Mouse (Mus musculus): ENCODE data around the gene Myh9.
A peak's percentile ranks its signal among the peaks of the same experiment; 100 is the strongest.
"Not testable (repeated sequence)": the region's sequence is repeated elsewhere in the genome, so short reads cannot be mapped to it uniquely, and the experiment has no call there.

Gene Myh9

DNA sequence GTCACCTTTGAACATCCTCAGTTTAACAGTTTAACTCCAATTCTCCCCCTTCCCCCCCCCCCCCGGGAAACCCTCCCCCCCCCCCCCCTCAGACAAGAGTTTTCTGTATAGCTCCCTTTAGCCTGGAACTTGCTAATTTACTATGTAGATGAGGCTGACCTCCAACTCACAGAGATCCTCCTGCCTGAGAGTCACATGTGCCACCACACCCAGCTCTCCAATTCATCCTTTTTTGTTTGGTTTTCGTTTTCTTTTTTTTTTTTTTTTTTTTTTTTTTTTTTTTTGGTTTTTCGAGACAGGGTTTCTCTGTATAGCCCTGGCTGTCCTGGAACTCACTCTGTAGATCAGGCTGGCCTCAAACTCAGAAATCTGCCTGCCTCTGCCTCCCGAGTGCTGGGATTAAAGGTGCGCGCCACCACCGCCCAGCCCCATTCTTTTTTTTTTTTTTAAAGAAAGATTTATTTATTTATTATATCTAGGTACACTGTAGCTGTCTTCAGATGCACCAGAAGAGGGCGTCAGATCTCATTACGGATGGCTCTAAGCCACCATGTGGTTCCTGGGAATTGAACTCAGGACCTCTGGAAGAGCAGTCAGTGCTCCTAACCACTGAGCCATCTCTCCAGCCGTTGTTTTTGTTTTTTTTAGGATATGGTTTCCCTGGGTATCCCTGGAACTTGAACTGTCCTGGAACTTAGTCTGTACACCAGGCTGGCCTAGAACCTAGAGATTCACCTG, 25.4 kb upstream of the Myh9 start:
- not testable (repeated sequence) for DNase-seq

DNA sequence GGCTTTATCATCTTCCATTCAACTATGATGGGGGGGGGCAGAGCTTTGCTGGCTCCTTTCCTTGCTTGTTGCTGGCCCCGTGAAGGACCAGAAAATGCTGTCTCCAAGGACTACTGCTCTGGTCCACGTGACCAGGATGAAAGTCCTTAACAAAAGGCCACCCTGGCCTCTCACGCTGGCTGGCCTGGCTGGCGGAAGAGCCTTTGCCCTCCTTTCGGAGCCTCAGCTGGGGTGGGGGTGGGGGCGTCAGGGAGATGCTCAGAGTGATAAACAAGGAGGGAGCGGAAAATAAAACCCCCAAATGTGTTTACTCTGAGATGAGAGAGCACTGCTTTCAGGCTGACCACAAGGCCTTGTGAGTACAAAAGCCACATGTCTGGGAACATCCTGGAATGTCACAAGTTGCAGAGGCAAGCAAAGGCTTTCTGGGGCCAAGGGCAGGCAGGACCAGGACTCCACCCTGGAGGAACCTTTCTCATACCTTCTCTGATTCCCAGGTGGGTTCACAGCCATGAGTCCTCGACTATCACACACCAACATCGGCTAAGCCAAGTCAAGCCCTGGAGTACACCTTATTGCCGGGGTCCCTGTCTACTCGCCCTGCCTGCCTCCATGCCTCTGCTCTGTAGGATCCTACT, 24.7 kb upstream of the Myh9 start:
- DNase-seq, result no peak

DNA sequence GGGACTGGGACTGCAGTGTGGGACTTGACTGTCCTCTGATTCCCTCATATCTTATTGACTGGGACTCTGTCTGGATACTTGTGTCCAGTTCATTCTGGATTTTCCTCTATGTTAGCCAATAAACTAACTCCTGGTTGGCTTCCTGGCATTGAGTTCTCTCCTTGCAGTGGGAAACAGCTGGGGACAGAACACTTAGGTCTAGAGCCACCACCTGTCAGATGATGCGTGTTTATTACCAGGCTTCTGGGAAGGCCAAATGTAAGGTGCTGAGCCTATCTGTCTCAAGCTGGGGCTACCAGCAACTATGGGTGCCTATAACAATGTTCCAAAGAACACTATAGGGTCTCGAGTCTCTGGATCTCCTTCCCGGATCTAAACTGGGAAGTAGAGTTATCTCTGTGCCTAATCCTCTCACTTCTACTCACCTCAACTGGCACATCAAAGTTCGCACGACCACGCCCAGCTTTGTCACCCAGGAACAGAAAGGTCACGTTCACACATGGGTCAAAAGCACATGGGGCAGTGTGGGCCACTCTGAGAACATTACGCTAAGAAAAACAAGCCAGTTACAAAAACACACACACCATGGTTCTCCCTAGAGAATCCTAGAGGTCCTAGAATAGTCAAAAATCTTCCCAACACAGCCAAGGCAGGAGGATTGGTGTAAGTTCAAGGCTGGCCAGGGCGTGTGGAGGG, 22.2 kb upstream of the Myh9 start:
- DNase-seq, result no peak

DNA sequence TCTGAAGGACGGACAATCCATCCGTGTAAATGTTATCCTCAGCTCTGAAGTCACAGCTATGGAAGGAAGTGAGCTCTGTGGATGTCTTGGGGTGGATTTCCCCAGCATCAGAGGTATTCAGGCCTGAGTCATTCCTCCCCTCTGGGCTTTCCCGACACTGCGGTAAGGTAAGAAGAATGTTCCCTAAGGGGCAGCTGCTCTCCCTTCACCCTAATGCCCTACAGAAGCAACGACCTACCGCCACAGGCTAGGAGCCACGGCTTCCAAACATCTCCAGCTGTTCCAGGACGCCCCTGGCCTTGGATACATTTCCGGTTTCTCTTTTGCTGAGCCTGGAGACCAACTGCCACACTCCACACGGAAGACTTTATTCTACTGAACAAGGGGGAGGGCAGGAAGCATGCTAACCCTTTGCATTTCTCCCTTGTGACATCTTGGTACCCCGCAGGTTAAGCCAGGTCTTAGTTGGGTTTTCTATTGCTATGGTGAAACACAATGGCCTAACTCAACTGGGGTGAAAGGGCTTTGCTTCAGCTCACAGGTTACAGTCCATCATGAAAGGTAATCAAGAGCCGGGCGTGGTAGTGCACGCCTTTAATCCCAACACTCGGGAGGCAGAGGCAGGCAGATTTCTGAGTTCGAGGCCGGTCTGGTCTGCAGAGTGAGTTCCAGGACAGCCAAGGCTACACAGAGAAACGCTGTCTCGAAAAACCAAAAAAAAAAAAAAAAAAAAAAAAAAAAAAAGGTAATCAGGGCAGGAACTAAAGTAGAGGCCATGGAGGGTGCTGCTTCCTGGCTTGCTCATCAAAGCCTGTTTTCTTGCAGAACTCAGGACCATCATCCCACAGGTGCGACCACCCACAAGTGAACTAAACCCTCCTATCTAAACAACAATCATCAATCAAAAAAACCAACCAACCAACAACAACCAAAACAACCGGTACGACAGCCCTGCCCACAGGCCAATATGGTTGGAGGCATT, 21.3 kb upstream of the Myh9 start:
- no peak for DNase-seq

DNA sequence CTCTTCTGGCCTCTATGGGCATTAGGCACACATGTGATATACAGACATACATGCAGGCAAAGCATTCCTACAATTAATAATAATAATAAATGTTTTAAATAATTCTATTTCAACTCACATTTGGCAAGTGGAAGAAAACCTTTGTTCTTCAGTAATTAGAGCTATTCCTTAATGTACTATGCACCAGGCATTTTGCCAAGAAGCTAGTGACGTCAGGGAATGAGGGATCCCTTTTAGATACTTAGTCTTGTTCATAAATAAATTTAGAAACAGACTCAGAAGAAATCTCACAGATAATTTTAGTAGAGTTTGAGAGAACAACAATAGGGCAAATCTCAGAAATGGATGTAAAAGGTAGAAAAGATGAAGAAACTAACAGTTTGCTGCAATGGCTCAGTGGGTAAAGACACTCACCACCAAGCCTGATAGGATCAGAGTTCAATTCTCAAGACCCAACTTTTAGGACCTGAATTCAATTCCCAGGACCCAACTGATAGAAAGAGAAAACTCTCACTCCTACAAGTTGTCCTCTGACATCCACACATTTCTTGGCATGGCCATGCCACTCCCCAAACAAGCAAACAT, 18.2 kb upstream of the Myh9 start:
- no peak for DNase-seq

DNA sequence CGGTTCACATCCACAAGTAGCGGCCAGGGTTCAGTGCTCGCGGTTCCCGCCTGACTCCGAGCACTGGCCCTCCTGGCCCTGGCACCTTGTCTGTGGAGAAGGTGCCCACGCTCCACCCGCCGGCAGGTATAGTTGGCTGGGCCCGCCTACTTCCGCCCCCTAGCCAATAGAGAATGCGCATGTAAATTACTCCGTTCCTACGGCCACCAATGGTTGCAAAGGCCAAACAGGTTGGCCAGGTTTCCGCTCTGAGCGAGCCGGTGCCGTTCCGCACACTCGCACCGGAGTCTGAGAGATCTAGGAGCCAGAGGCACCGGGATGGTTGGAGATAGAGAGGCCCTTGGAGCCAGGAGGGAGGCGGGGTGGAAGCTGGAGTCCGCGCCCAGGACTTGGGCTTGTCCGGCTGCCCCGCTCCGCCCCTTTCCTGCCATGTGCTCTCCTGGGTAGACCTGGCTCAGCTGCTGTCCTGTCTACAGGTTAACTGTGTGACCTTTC, 15.7 kb upstream of the Myh9 start:
- peak; percentile 91 for DNase-seq

DNA sequence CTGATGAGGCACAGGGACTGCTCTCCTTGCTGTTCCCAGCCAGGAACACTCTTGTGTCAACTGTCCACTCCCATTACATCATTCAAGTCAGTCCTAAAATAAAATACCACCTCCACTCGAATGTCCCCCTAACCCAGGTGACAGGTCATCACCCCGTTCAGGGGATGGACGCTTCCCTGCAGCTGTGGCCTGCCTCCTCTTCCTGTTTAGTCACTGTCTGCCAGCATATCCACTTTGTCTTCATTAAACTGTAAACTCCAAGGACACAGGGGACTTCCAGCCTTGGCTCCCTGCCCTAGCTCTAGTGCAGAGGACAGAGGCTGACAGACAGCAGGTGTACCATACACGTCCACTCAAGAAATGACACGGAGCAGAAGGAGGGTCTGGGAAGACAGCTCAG, 14.6 kb upstream of the Myh9 start:
- peak; percentile 42 for DNase-seq

DNA sequence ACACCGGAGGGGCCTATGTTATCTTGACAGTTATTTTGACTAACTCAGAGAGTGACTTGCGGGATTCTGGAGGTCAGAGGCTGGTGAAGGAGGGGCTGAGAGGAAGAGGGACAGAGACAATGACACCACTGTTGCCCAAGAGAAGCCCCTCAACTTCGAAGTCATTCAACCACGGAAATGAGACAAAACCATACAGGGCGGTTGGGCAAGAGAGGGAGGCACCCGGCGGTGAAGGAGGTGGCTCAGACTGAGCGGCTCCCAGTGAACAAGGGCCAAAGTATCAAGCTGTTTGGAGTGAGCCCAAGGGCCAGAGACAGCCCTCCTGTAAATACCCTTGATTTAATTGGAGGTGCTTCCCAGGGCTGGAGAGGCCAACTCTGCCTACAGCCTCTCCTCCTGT, 13.3 kb upstream of the Myh9 start:
- DNase-seq, result no peak

DNA sequence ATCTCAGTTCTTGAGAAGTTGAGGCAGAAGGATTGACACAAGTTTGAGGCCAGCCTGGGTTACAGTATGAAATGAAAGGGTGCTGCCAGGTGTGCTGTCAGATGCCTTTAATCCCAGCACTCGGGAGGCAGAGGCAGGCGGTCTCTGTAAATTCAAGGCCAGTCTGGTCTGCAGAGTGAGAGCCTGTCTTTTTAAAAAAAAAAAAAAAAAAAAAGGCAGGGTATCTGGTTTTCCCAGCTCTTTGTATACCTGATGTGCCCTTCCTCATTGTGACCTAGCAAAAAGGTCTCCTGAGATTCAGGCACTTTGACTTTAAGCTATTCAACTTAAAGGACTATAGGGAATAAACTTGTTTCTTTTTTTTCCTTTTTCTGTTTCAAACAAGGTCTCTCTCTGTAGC, 10.0 kb upstream of the Myh9 start:
- DNase-seq, result no peak

DNA sequence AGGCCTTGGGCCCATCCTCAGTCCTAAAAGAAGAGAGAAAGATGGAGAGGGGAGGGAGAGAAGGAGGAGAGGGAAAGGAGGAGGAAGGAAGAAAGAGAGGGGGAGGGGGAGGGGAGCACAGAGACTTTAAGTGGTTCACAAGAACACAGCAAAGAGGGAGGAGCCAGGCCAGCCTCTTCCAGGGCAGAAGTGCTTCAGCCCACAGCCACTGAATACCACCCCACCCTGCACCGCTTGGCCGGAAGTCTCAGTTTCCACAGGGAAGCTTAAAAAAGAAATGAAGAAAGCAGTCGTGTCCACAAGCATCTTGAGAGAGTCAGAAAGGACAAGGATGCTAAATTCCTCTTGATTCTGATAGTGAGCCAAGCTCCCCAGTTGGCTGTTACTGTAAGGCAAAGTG, 9.2 kb upstream of the Myh9 start:
- DNase-seq, result no peak

DNA sequence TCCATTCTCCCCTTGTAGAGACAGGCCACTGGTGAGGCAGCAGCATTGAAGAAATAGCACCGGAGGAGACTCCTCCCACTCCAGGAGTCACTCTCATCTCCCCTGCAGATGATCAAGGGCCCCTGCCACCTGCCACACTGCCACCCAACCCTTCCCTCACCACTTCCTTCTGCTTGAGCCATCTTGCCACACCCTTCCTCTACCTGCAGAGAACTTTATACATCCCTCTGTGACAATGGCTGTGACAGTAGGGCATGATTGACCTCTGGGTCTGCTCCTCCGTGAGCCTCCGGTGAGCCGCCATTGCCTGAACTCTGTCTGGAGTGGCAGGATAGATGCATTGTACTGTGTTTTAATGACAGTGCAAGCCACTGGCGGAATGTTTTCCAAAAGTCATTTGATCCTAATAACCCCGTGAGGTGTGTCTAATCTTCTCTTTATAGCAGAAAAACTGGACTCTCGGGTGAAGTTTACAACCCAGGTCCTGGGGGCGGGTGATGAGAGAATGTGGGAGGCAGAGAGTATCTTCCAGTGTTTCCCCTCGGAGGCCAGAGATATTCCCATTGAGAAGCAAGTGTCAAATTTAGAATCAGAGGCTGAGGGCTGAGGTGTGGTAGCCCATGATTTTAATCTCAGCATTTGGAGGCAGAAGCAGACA, 7.7 kb upstream of the Myh9 start:
- DNase-seq, result no peak

DNA sequence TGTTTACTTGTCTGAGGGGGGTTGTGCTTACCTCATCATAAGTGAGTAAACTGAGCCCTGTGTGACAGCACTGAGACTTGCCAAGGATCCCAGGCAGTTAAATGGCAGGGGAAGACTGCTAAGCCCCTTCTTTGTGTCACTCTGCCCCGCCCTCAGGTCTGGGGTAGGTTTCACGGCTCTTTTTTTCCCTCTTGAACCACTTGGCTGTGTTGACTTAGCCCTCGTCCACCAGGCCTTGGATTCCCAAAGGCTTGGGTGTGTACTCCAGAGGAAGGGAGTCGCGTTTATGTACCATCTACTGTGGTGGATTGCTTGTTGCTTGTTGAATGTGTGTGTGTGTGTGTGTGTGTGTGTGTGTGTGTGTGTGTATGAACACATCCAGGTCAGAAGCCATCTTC, 7.1 kb upstream of the Myh9 start:
- no peak for DNase-seq

DNA sequence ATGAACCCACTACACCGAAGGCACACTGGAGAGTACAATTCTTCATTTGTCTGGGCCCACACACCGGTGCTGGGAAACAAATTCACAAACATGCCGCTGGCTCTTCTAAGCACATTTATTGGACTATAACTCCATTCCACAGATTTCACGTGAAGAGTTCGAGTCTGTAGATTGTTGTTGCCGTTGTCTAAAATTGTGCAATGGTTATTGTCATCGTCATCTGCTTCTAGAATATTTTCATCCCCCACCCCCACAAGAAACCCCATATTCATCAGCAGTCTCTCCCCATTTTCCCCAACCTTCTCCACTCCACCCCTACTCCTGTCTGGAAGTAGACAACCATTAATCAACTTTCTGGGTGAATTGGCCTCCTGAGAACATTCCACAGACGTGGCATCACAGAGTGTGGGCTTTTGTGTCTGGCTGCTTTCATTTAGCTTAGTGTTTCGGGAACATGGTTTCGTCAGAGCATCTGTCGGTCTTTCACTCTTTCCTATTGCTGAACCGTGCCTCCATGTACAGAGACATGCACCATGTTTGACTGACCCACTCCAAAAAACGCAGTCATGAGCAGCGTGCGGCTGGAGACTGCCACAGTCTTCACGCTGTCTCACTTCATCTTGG, 6.6 kb upstream of the Myh9 start:
- DNase-seq, result no peak

DNA sequence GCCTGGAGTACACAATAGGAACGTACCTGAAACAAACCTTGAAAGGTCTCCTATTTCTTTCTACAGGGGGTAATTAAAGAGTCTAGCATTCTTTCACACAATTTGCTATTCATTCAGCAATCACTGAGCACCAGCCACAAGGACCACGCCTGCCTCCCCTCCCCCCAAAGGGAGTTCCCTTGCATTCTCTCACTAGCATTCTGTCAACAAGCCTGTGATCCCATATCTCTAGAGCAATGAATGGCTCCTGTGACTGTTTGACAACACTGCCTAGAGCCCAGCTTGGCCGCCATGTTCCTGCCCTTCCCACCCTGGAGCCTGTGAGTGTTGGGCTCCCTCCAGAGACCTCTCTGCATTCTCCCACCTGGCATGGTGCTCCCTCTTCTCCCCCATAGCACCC, 5.9 kb upstream of the Myh9 start:
- DNase-seq, result no peak

DNA sequence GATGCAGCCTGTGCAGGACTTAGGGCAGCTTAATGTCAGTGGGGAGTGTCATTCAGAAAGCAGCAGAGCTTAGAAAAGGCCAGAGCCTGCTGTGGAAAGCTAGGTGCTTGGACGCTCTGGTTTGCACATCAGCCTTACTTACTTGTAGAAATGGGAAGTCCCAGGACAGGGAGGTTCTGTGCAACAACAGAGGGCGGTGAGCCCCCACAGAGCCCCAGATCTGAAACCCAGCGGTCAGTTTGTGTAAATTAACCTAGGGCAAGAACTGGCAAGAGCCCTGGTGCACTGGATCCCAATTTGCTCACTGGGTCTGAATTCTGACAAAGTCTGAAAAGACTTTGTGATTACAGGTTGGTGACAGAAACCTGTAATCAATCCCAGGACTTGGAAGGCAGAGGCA, 5.1 kb upstream of the Myh9 start:
- no peak for DNase-seq

DNA sequence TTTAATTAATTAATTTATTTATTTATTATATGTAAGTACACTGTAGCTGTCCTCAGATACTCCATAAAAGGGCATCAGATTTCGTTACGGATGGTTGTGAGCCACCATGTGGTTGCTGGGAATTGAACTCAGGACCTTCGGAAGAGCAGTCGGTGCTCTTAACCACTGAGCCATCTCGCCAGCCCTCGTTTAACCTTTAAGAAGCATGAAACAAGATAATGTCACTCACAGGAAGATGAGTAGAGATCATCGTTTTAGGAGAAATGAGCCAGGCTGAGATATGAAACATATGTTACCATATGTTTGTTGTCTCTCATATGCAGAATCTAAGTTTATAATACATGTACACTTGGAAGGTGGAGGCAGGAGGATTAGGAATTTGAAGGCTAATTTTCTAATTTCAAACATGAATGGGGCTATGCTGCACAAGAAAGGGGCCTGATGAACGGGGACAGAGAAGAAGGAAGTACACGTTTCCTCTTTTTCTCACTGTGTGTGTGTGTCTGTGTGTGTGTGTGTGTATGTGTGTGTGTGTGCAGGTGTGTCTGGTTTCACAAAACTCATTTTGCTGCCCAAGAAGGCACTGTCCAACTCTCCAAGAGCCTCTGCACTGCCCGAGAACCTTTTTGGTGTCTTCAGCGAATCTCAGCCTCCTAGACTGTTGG, 4.1 kb upstream of the Myh9 start:
- not testable (repeated sequence) for DNase-seq

DNA sequence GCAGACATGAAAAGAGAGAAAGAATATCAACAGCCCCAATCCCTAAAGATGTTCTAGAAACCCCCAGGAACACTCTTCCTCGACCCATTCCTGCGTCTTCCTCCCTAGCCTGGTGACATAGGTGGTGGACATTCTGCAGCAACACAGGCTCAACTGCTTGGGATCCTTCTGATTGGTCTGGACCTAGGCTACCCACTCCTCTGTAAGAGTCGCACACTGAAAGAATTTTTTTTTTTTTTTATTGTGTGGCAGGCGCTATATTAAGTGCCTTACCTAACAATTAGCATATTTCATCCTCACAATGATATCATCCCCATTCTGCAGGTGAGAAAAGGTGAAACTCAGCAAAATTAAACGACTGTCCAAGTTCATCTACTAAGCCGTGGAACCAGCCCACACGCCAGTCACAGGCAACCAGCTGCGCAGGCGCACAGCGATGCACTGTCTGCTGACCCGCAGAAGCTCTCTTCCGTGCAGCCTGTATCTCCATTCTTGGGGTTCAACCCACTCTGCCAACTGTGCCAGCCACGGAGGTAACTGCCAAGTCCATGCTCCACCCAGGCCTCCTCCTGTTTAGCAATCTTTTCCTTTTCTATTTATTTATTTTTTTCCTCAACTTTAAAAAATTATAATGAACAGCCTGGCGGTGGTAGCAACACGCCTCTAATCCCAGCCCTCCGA, 3.1 kb upstream of the Myh9 start:
- DNase-seq, result no peak

DNA sequence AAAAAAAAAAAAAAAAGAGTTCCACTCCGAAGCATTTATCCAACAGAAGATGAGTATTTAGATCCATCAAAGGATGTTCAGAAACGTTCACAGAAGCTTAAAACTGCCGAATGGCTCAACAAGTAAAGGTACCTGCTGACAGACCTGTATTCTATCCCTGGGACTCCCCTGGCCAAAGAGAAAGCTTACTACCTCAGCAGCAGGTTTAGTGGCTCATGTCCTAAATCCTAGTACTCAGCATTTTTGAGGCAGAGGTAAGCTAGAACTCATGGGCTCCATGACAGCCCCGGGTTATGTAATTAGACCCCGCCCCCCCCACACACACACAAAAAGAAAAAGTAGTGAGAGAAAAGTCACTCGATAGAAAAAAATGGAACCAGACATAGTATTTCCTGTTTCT, 2.1 kb upstream of the Myh9 start:
- DNase-seq, result no peak

DNA sequence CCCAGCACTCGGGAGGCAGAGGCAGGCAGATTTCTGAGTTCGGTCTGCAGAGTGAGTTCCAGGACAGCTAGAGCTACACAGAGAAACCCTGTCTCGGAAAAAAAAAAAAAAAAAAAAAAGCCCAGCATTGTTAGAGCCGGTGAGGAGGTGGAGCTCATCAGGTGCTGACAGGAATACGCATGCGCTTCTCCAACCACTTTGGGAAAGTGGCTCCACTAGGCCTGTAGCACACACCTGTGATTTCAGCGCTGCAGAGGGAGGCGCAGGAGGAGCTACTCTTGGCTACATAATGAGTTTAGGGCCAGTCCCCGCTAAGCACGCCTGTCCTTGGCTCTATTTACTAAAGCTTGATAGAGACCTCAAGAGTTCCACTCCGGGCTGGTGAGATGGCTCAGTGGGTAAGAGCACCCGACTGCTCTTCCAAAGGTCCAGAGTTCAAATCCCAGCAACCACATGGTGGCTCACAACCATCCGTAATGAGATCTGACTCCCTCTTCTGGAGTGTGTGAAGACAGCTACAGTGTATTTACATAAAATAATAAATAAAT, 1.6 kb upstream of the Myh9 start:
- not testable (repeated sequence) for DNase-seq

DNA sequence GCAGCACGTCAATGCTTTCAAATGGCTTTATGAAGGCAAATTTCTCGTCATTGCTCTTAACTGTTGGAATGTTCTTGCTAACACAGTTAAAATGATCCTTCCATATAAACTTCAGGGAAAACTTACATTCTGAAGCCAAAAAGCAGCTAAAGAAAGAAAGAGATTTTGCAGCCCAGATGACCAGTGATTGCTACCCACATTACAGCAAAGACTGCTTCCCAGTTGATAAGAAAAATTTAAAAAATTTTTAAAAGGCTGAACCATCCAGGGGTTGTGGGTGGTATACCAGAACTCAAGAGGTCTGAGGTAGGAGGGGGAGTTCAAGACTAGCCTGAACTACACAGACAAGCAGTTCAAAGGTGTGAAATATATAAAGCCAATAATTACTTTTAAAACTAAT, 1.1 kb upstream of the Myh9 start:
- no peak for DNase-seq
